Mouse (Mus musculus): Measurements from ENCODE around the gene Apex2. TPM values are rescaled to one million over a fixed set of nuclear protein-coding genes. Genes with fewer than 3 reads are reported as not detected.

The Apex2 gene
- 10 to 100 TPM; 13.8 to 22.5 TPM for polyA plus RNA-seq (2017; shearing (Covaris generic))

GRCm38 (mm10) chrX:150589696-150590095 lies at the start of gene Apex2:
TSS of gene Apex2 (minus strand) at chrX:150589868.

DNA sequence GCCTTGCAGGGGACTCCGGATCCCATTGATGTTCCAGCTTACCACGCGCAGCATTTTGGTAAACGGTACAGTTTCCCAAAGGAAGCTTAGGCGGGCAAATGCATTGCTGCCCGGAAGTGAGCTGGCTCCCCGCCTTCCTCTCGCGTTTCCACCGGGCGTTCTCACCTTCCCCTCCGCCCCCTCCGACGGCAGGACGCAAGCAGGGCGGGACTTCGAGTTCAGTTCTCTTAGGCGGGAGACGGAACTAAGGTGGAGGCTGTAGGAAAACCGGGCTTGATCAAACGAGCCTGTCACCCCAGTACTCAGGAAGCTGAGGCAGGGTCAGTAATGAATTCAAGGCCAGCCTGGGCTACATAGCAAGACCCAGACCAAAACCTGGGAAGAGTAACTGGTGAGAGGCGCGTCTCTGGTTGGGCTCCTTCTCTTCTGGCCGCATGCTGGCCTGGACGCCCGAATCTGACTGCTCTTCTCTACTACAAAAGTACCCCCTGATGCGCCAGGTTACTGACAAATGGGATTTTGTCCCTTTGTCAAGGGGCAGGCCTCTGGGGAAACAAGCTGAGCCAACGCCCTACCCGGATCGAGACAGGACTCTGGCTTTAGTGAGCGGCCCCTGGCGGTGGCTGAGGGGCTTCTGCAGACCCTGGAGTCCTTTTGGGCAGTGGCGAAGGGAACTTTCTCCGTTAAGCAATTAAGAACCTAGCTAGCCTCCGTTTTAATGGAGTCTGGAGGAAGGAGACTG lies 1.5 kb downstream of the Apex2 start, which contains the start of gene Pfkfb1:
Gene Pfkfb1 (plus strand): TSS at position 207 of the 742 bp plus-strand sequence.

GRCm38 (mm10) chrX:150547239-150547638 lies 42.4 kb downstream of the Apex2 start, which contains the start of gene Alas2:
TSS of gene Alas2 (plus strand) at chrX:150547375.

Other genes with a start within 250 kb of the Apex2 start
- 10 to 100 TPM in 1 of 2 experiments, 1 to 10 TPM in 1; 5.9 to 11.3 TPM for gene Tmem29, start 130.7 kb downstream of the Apex2 start, polyA plus RNA-seq (2017; shearing (Covaris generic))
- 1 to 10 TPM; 4.2 to 5.1 TPM for gene Alas2, start 42.5 kb downstream of the Apex2 start, polyA plus RNA-seq (2017; shearing (Covaris generic))
- gene Pfkfb1, start 1.6 kb downstream of the Apex2 start, polyA plus RNA-seq (2017; shearing (Covaris generic)): 1 to 10 TPM; 3.2 to 3.8 TPM
- gene Tro, start 67.7 kb upstream of the Apex2 start, polyA plus RNA-seq (2017; shearing (Covaris generic)): not detected
- gene Maged2, start 224.5 kb upstream of the Apex2 start, polyA plus RNA-seq (2017; shearing (Covaris generic)): 10 to 100 TPM; 11.8 to 16.3 TPM